Comparison of ENCODE assay signal across 13 mouse cellular contexts in the genomic region with DNA sequence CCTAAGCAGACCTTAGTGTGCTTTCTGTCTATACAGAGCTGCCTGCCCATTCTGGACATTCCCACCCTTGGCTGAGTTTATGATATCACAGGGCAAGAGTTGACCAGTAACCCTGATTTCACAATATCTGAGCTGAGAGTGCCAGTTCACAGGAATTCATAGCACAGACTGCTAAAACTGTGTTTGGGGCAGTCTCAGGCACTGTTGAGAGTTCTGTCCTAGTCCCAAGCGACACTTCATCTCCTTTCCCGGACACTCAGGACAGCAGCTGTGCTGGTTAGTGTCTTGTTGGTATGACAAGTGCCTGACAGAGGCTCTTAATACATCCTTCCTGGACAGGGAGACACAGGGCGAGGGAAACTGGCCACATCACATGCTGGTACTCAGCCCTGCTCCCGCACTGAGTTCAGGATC. TPM values are rescaled to one million over a fixed set of nuclear protein-coding genes. Genes with fewer than 3 reads are reported as not detected.
A peak's percentile ranks its signal among the peaks of the same experiment; 100 is the strongest.
DNase-seq lines count a peak whose midpoint lies in the region; ATAC-seq and TF ChIP-seq lines count a peak whose summit lies in the region.
"Had no signal": no experiment of that assay in that cellular context is flagged by ENCODE, and none has a peak within 500 bp of the region (broad histone marks: within the 10 kb centered on the region; RNA-seq: fewer than 3 reads in every experiment).

No protein-coding gene starts in this region.

- H3K27ac ChIP-seq in kidney, embryonic 15.5 days: no peak overlapping the region
- peak overlapping the region; percentile 34 to 66 for H3K27ac ChIP-seq in heart, embryonic 14.5 days (replicated peaks in 1 of 2; ENCODE audit: control insufficient read depth in 1 of 2, insufficient read depth in 1 of 2, low read depth in 2 of 2, low read length in 2 of 2)
- peak overlapping the region; percentile 11; the same call in 1 of the 2 replicates for H3K27ac ChIP-seq in lung, postnatal 0 days (ENCODE audit: low read length)
- H3K27ac ChIP-seq in forebrain, embryonic 14.5 days (ENCODE audit: low read depth, low read length): no peak overlapping the region
- H3K27ac ChIP-seq: forebrain, embryonic 13.5 days; hindbrain, postnatal 0 days; limb, embryonic 13.5 days had no signal

- H3K4me2 ChIP-seq in kidney, embryonic 15.5 days: no peak overlapping the region
- H3K4me2 ChIP-seq in heart, embryonic 14.5 days (ENCODE audit: low read length): no peak overlapping the region
- H3K4me2 ChIP-seq in lung, postnatal 0 days (replicated peaks; ENCODE audit: low read depth, low read length): no peak overlapping the region
- H3K4me2 ChIP-seq in forebrain, embryonic 14.5 days (ENCODE audit: low read length): no peak overlapping the region
- H3K4me2 ChIP-seq: forebrain, embryonic 13.5 days; limb, embryonic 13.5 days; midbrain, embryonic 11.5 days had no signal

- TF ChIP-seq EP300 in lung, postnatal 0 days (IDR thresholded peaks at IDR 0.05): no peak

- CTCF ChIA-PET in Patski (lab: Charles Lee): no interaction called here

- H3K9ac ChIP-seq in kidney, embryonic 15.5 days: no peak overlapping the region
- no peak overlapping the region for H3K9ac ChIP-seq in heart, embryonic 14.5 days (ENCODE audit: low read length)
- no peak overlapping the region for H3K9ac ChIP-seq in lung, postnatal 0 days (replicated peaks; ENCODE audit: low read depth)
- H3K9ac ChIP-seq in forebrain, embryonic 14.5 days (ENCODE audit: low read length): no peak overlapping the region
- H3K9ac ChIP-seq: forebrain, embryonic 13.5 days; limb, embryonic 13.5 days had no signal

- 73% methylated on average over 4 of the region's 4 CpGs for WGBS in kidney, embryonic 15.5 days
- WGBS in heart, embryonic 14.5 days: 17% methylated on average over 4 of the region's 4 CpGs
- WGBS in lung, postnatal 0 days: 41% methylated on average over 4 of the region's 4 CpGs
- 89% methylated on average over 4 of the region's 4 CpGs for WGBS in forebrain, embryonic 14.5 days

- ATAC-seq in kidney, embryonic 15.5 days (replicated peaks; ENCODE audit: low FRiP score): no peak
- ATAC-seq in Patski: peak; percentile 76
- peak; percentile 64 for ATAC-seq in heart, embryonic 14.5 days (ENCODE audit: insufficient number of reproducible peaks, insufficient read depth, low FRiP score, low read depth)
- ATAC-seq in lung, postnatal 0 days: peak; percentile 55
- no peak for ATAC-seq in erythroid progenitor cell, adult 5-6 weeks (replicated peaks; ENCODE audit: low FRiP score, poor library complexity, severe bottlenecking)
- ATAC-seq in forebrain, embryonic 14.5 days: no peak
- ATAC-seq: forebrain, embryonic 13.5 days; hindbrain, postnatal 0 days had no signal

- in situ Hi-C loops in Patski (cut with MboI; ENCODE audit: low pct_unique_long_range_greater_than_20kb): no loop called here

- H3K4me1 ChIP-seq in kidney, embryonic 15.5 days: peaks cover 66% of the 10 kb centered on the region
- peaks cover 52 to 85% of the 10 kb centered on the region in 2 experiments for H3K4me1 ChIP-seq in heart, embryonic 14.5 days (ENCODE audit: control insufficient read depth in 2 of 2, insufficient read depth in 2 of 2, low read length in 2 of 2)
- peaks cover 37% of the 10 kb centered on the region; the same call in 1 of the 2 replicates for H3K4me1 ChIP-seq in lung, postnatal 0 days (ENCODE audit: insufficient read depth, low read depth, low read length)
- peaks cover 6% of the 10 kb centered on the region; the same call in 1 of the 2 replicates for H3K4me1 ChIP-seq in forebrain, embryonic 14.5 days (ENCODE audit: control insufficient read depth, insufficient read depth, low read length)

- H3K9me3 ChIP-seq in kidney, embryonic 15.5 days (replicated peaks): no peaks in the 10 kb centered on the region
- H3K9me3 ChIP-seq in heart, embryonic 14.5 days (ENCODE audit: control insufficient read depth, low read length): no peaks in the 10 kb centered on the region
- no peaks in the 10 kb centered on the region for H3K9me3 ChIP-seq in lung, postnatal 0 days (ENCODE audit: low read length)
- H3K9me3 ChIP-seq in forebrain, embryonic 14.5 days (replicated peaks; ENCODE audit: control insufficient read depth, low read length): no peaks in the 10 kb centered on the region
- H3K9me3 ChIP-seq: forebrain, embryonic 13.5 days; limb, embryonic 13.5 days had no signal

- no peaks in the 10 kb centered on the region for H3K27me3 ChIP-seq in kidney, embryonic 15.5 days
- H3K27me3 ChIP-seq in Patski: no peaks in the 10 kb centered on the region
- no peaks in the 10 kb centered on the region for H3K27me3 ChIP-seq in heart, embryonic 14.5 days (ENCODE audit: control insufficient read depth, insufficient read depth, low read length)
- H3K27me3 ChIP-seq in lung, postnatal 0 days (replicated peaks; ENCODE audit: insufficient read depth, low read length): no peaks in the 10 kb centered on the region
- no peaks in the 10 kb centered on the region for H3K27me3 ChIP-seq in forebrain, embryonic 14.5 days (replicated peaks; ENCODE audit: control insufficient read depth, insufficient read depth, low read length)
- H3K27me3 ChIP-seq: forebrain, embryonic 13.5 days; limb, embryonic 13.5 days had no signal

- POLR2A ChIA-PET in Patski (lab: Charles Lee): no interaction called here

- no peak overlapping the region for H3K4me3 ChIP-seq in kidney, embryonic 15.5 days (replicated peaks)
- H3K4me3 ChIP-seq in heart, embryonic 14.5 days (ENCODE audit: control insufficient read depth in 1 of 2, insufficient read depth in 1 of 2, low read depth in 1 of 2, low read length in 2 of 2): no peak overlapping the region
- H3K4me3 ChIP-seq in lung, postnatal 0 days (ENCODE audit: low read depth, low read length): no peak overlapping the region
- no peak overlapping the region for H3K4me3 ChIP-seq in forebrain, embryonic 14.5 days (ENCODE audit: low read depth, low read length)
- H3K4me3 ChIP-seq: forebrain, embryonic 13.5 days; limb, embryonic 13.5 days had no signal

- no peak for TF ChIP-seq CTCF in Patski (IDR thresholded peaks at IDR 0.05)
- TF ChIP-seq CTCF in lung, postnatal 0 days (IDR thresholded peaks at IDR 0.05): no peak

- no peaks in the 10 kb centered on the region for H3K36me3 ChIP-seq in kidney, embryonic 15.5 days
- peaks cover 6% of the 10 kb centered on the region; the same call in 1 of the 2 replicates for H3K36me3 ChIP-seq in heart, embryonic 14.5 days (ENCODE audit: control insufficient read depth, insufficient read depth, low read length)
- H3K36me3 ChIP-seq in lung, postnatal 0 days (ENCODE audit: insufficient read depth, low read length): no peaks in the 10 kb centered on the region
- H3K36me3 ChIP-seq in forebrain, embryonic 14.5 days (ENCODE audit: control insufficient read depth, insufficient read depth, low read length): no peaks in the 10 kb centered on the region
- H3K36me3 ChIP-seq: limb, embryonic 13.5 days had no signal

- peak; percentile 43 for DNase-seq in kidney, adult 18-20 months
- no peak for DNase-seq in Patski (ENCODE audit: low read depth, low spot score)
- peak; percentile 79 for DNase-seq in lung, postnatal 0 days (ENCODE audit: low spot score)
- DNase-seq in forebrain, embryonic 14.5 days (ENCODE audit: low spot score): no peak
- DNase-seq: cerebellum, adult 11-12 months; layer of hippocampus, postnatal 36 days had no signal

RNA-seq across cellular contexts. Expression of a gene that starts 23.5 kb away (rescaled TPM):
- 38.1 and 39.8 TPM in 2 replicates for polyA plus RNA-seq in kidney, embryonic 15.5 days (2015; fragmentation: Nextera tagmentation; extraction: Ambion mirVana)
- 26.0 TPM for polyA plus RNA-seq in Patski (2021)
- 25.6 and 25.7 TPM in 2 replicates for polyA plus RNA-seq in heart, embryonic 14.5 days (2014; fragmentation: Nextera tagmentation; extraction: Ambion mirVana)
- polyA plus RNA-seq in lung, postnatal 0 days (2015; fragmentation: Nextera tagmentation; extraction: Ambion mirVana): 10.2 and 11.7 TPM in 2 replicates
- total RNA-seq in erythroid progenitor cell, adult 5-6 weeks (2015; ENCODE audit: low replicate concordance): 6.8 and 7.1 TPM in 2 replicates
- 3.5 and 4.3 TPM in 2 replicates for total RNA-seq in erythroid progenitor cell, adult 5-6 weeks (2017; ENCODE audit: low replicate concordance)
- 13.5 and 19.3 TPM in 2 replicates for polyA plus RNA-seq in forebrain, embryonic 14.5 days (2014; fragmentation: Nextera tagmentation; extraction: Ambion mirVana)

Comparison
In these comparisons a context has a peak if more than half of its experiments do, and no peak if none do; other contexts are left out.
1. DNase-seq: peak in kidney, adult 18-20 months (single experiment) and lung, postnatal 0 days (single experiment); none in Patski (single experiment) and forebrain, embryonic 14.5 days (single experiment).
2. ATAC-seq: peak in Patski (single experiment), heart, embryonic 14.5 days (single experiment) and lung, postnatal 0 days (single experiment); none in kidney, embryonic 15.5 days (single experiment), erythroid progenitor cell, adult 5-6 weeks (single experiment) and forebrain, embryonic 14.5 days (single experiment).
3. H3K27ac ChIP-seq: peak in heart, embryonic 14.5 days (2 of 2) and lung, postnatal 0 days (single experiment); none in kidney, embryonic 15.5 days (single experiment) and forebrain, embryonic 14.5 days (single experiment).